Mouse (Mus musculus) 3T3-L1 (cell line): ENCODE data around the gene Zdhhc14.
"Not testable (repeated sequence)": the region's sequence is repeated elsewhere in the genome, so short reads cannot be mapped to it uniquely, and the experiment has no call there.

ENCODE experiments used
- DNase-seq: peaks from one replicate; pipeline ENCODE4 v3.0.0-alpha.2; 2015; ENCODE audit warnings: low read depth, low spot score

Gene Zdhhc14

DNA sequence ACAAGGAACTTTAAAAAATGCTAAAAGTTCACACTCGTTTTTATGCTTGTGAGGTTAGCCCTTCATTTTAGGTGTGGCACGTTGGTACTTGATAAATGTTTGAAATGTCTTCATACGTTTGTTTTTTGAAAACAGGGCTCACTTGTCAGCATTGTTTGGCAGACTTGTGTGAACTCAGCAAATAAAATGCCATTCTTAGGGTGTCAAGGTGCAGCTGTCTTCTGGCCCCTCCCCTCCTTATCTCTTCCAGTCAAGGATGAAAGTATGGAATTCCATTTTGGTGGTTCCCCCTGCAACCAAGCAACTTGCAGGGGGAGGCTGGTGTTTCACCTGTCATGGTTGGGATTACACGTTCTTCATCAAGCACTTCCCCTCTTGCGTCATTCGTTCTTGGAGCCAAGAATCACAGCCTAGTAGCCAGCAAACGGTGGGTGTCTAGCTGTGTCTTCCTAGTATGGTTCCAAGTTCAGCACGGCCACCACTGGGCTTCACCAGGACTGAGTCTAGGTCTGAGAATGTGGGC is 108.2 kb downstream of the Zdhhc14 start:
- no peak for DNase-seq

DNA sequence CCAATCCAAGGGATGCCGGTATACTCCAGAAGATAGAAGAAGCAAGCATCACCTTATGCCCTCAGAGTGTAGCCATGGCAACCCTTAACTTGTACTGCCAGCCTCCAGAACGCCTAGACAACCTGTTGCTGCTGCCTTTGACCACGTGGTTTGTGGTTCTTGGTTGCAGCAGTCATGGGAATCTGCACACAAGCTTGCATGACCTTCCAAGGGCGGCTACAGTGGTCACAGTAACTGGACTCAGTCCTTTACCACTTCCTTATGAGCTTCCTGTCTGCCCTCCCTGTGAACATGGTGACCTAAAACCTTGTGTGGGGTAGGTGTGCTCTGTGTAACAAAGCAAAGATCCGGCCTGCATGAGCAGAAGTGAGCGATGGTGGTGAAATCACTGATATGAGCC is 109.6 kb downstream of the Zdhhc14 start:
- DNase-seq, result no peak

DNA sequence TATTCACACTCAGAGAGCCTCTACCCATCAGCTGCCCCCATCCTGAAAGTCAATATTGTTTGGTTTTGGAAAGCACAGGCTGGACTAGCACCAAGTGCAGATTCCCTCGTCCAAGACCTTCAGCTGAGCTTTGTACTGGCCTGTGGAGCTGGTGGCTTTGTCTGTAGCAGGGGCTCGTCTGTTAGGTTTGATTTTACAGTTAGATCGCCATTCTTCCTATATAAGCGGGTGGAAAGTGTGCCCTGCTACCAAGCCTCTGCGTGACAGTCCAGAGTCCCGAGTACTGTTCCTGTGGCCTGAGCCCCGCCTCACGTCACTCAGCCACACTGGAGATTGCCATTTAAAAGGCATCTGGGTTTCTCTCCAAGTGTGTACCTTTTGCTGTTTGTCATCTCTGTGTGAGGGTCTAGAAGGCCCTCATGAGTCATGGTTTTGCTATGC is 113.8 kb downstream of the Zdhhc14 start:
- DNase-seq, result no peak

DNA sequence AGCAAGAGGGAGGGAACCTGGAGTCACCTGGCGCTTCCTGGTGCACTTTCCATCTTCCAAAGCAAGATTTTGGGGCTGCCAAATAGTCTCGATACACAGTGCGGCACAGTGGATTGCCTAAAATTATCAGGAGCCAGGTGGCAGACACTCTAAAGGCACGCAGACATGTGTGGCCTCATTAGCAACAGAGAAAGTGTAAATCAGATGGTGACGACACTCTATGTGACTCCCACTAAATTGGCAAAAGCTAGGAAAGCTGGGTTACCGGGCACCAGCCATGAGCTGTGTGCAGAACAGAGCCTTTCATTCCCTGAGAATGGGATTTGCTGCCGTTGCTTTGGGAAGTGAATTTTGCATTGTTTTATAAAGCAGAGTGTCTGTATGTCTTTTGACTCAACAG is 115.0 kb downstream of the Zdhhc14 start:
- DNase-seq, result no peak

DNA sequence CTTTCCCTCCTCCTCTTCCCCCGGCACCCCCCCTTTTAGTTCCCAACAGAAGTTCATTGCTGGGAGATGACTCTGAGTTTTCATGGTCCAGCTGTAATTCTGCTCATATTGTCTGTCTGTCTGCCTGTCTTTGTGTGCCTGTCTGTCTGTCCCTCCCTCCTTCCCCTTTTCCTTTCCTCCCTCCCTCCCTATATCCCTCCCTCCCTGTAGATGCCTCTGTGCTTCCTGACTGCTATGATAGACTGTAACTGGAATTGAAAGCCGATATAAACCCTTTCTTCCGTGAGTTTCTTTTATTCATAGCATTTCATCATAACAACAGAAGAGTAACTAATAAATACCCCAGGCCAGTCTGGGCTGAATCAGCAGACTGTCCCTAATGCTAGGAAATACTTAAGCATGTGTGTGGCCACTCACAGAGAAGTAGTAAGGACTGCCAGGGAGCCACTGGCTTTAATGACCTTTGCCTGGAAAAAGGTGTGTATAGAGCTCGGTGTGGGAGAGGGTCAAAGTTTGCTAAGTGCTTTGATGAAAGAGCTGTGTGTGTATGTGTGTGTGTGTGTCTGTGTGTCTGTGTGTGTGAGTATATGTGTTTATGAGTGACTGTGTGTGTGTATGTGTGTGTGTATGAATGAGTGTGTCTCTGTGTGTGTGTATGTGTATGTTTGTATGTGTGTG is 117.7 kb downstream of the Zdhhc14 start:
- DNase-seq, result no peak

DNA sequence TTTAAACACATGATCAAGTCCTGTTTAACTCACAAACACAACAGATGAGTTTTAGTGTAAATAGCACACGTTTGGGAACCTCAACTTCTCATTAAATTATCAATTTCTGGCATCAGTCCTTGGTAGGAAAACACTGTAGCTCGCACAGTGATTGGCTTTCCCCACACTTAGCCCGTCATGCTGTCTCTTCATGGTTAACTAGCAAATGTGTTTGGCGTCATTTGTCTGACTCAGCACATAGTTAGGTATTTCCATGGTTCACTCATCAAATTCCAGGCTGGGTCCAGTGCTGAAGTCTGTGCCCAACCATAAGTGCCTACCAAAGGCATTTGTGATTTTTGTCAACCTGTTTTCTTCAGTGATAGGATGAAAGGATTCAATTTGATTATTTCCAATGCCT is 119.9 kb downstream of the Zdhhc14 start:
- DNase-seq, result peak; percentile 32

DNA sequence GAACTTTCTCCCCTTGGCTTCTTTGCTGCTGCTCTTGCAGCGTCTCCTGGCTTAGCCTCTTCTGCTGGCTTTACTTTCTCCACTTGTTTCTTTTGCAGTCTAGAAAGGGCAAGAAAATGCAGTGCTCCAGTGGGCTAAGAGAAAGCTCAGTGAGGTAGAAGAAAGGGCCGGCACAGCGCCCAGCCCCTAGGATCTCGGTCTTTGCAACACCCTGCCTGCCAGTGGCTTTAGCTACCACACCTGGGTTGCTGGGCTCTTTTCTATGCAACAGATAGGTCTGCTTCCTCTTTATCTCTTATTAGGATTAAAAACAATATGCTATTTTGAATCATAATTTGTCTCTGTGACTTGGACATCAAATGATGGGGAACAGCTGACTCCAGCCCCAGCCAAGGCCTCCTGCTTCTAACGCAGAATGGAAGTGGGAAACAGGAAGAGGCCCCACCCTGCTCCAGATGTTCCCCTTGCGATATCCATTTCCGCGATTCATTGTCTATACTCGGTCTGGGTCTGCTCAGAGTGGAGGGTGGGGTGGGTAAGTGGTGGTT is 122.5 kb downstream of the Zdhhc14 start:
- DNase-seq, result no peak

DNA sequence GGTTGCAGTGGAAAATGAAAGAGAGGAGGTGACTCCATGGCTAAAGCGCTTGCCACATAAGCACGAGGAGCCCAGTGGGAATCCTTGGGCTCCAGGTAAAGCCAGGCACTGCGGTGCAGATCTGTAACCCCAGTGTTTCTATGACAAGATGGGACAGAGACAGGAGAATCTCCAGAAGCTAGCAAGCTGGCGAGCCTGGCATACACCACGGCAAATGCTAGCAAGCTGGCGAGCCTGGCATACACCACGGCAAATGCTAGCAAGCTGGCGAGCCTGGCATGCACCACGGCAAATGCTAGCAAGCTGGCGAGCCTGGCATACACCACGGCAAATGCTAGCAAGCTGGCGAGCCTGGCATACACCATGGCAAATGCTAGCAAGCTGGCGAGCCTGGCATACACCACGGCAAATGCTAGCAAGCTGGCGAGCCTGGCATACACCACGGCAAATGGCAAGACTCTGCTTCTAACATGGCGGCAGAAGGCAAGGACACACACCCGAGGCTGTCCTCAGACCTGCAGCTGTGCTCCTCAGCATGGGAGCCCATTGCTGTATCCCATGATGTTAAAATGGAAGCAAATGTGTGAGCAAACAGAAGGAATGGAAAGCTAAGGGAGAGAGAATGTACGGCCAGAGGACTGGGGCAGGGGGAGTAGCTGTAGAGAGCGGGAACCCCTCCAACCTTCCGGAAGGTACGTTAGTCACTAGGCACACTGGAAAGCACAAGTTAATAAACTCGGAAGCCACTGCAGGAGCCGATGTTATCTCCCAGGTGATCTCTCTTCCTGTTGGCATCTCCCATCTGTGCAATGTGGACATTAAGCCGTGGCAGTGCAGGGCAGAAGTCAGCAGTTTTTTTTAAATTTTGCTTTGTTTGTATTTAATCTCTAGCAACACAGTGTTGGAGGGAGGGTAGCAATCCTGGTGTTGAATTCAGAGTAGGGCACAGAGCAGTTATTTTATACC is 129.6 kb downstream of the Zdhhc14 start:
- no peak for DNase-seq

DNA sequence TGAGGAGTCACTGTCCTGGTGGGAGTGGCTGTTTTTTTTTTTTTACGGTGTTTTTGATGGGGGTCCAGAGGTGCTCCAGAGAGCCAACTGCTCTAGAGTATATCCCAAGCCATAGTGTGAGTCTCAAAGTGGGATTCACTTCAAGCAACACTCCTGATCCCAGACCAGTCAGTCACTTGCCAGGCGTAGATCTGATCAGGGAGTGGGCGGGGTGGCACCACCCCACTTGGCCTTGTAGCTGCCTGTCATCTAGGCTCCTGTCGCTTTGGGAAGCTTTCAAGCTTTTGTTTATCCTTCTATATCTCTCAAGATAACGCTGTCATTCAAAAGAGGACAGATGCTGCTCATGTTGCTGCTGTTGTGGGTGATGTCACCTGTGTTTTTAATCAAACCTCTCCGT is 130.4 kb downstream of the Zdhhc14 start:
- no peak for DNase-seq

DNA sequence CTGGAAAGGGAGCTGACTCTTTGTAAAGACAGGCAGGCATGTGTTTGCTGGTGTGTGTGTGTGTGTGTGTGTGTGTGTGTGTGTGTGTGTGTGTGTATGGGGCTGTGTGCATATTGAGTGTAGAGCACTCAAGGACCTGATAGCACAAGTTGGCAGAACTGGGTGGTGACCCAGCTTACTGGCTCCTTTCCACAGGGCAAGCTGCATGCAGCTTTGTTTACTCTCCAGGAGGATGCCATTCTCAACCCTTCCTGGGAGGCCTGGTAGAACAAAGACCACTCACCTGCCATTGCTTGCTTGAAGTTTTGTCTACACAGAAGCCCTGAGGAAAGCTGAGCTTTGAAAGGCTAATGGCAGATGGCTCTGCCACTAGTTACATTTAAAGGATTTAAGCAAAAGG is 130.8 kb downstream of the Zdhhc14 start:
- DNase-seq, result no peak

DNA sequence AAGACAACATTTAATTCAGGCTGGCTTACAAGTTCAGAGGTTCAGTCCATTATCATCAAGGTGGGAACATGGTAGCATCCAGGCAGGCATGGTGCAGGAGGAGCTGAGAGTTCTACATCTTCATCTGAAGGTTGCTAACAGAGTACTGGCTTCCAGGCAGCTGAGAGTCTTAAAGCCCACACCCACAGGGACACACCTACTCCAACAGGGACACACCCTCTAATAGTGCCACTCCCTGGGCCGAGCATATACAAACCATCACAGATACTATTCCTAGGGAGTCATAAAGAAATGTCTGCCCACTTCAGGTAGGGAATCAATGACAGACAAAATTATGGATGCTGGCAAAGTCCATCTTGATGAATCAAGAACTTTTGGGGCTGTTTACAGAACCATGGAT is 132.5 kb downstream of the Zdhhc14 start:
- DNase-seq, result not testable (repeated sequence)

DNA sequence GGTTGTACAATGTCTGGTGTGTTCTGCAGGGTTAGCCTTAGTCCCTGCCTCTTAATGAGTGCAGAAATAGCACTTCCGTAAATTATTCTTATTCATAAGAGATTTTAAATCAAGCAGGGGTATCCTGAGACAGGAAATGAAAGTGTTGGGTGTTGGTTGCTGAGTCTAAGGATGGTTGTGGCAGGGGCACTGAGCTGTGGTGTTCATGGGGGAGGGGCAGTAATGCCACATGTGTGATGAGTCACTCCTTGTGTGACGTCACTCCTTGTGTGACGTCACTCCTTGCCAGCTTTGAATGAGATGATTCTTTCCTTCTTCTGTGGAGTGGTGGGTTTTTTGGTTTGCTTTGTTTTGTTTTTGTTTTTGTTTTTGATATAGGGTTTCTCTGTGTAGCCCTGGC is 134.0 kb downstream of the Zdhhc14 start:
- DNase-seq, result no peak

DNA sequence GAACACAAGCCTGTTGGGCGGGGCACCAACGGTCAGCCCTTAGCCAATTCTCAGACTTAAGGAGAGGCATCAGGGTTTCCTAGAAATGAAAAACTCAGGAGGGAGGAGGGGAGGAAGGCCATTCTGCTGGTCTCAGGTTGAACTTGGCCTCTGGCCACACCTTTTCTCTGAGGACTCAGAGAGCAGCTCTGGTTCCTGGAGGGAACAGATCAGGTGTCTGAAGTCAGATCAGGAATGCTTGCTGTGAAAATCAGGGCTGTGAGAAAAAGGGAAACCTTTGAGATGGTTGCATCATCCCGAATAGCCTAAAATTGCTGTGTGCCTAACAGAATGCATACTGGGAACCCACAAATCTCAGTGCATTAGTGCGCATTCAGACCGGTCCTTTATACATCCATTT is 135.3 kb downstream of the Zdhhc14 start:
- DNase-seq, result no peak

DNA sequence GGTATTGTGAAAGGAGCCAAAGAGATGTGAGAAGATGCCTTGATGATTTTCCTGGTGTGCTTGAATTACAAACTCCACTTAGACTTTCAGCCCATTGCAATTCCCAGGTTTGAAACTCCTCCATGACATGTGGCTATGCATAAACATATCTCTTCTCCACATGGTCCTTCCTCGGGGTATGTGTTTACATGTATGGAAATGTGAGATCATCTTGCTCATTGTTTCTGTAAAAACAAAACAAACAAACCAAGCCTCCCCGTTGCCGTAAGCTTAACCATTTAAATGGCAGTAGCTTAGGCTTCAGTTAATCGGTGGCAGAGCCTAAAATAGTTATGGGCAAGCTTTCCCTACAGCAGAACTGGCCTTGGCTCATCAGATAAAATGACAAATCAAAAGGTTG is 137.3 kb downstream of the Zdhhc14 start:
- no peak for DNase-seq

DNA sequence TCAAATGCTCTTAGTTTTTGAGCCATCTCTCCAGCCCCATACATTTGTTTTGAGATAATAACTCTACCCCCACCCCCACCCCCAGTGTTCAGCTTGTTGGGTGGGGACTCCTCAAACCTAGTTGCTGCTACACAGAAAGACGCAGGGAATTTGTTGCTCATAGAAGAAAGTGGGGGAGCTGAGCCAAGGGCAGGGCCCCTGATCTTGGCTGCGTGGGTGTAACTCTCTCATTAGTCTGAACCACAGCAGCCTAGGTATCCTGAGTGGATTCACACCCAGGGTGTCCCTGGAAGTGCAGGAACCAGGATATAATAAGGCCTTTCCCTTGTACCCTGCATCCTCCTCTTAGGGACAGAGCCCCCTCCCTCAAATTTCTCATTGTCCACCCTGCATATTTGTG is 142.9 kb downstream of the Zdhhc14 start:
- DNase-seq, result no peak

DNA sequence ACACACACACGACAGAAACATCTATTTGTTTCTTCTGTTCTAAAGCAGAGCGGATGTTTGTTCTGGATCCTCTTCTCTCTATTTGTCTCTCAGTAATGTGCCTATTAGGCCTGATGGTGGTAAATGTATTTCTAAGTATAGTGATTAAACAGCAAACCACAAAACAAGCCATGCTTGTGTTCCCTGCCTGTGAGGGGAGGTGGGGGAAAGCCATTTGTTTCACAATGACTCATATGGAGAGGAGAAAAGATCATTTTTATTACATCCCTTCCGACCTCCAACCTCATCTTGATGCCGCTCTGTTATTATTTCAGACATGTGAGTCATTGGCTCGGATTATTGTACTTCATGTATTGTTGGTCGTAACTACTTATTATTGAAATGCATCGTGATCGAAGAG is 149.1 kb downstream of the Zdhhc14 start:
- DNase-seq, result no peak

DNA sequence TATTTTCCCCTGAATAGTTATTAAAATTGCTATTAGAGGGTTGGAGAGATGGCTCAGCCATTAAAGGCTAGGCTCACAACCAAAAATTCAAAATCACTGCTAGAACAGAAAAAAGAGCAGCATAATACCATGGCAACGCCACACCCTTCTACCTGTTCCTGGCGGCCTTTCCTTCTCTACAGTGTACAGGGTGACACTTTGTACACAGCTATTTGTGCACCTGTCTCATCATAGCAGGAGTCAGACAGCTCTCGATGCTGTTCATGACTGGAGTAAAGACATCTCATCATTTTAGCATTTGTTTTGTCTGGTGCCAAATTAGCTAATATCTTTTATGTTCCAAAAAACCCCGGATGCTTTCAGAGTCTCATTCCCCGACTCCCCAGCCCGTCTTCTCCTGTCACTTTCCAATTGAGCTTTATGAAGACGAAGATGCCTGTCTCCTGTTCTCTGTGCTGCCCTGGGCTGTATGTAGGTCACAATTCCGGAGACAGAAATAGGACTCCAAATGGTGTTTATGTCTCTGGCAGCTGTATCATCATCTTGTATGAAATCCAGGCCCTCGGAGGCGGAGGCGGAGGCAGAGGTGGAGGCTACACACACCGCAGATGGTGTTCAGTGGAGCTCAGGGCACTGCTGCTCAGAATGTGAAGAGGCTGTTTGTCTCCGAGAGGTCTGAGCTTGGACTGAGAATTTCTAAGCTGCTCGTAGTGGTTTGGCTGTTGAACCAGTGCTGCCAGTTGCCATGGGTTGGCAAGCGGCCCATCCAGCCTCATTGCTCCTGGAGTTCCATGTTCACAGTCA is 150.8 kb downstream of the Zdhhc14 start:
- DNase-seq, result no peak

DNA sequence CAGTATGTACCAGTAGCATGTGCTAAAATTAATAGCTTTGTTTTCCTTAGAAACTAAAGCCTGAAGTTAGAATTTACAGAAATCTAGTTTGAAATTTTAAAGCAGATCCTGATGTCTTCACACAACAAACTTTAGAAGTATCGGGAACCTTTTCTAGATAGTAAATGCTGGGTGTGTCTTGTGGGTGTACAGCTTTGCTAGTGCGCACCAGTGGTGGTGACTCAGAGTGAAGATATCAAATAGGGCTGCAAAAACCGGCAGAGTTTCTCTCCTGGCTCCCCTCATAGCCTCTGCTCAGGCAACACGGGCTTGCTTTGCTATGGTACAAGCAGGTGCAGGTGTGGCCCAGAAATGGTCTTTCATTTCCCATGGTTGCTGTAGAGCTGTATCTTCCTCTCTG is 157.8 kb downstream of the Zdhhc14 start:
- DNase-seq, result no peak

DNA sequence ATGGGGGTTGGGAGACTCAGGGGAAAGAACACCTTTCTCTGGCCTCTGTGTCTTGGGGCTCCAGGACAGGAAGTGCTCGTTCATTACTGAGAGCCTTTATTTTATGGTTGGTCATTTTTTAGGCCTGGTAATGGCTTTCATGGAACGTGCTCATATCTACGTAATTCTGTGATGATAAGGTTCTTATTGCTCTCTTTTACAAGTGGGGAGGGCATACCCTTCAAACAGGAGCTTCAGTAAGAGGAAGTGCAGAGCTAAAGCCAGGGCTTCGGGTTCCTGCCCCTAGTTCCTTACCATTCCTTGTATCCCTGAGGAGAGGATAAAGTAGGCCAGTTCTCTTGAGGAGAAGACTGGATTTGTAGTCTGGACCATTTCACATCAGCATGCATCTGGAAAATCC is 158.3 kb downstream of the Zdhhc14 start:
- no peak for DNase-seq

DNA sequence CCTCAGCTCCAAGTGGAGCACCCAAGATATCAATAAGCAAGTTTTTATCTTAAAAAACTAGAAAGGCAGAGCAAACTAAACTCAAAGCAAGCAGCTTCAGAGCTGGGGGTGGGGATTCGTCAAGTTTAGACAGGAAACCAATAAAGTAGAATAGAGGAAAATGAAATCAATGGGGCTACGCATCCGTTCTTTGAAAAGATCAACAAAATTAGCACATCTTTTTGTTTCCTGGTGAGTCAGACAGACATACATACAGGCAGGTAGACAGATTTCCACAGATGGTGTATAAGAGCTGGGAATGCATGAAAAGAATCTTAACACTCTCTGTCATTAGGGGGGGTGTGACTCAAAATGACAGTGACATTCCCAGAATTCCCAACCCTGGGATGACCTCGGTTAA is 159.2 kb downstream of the Zdhhc14 start:
- DNase-seq, result no peak

DNA sequence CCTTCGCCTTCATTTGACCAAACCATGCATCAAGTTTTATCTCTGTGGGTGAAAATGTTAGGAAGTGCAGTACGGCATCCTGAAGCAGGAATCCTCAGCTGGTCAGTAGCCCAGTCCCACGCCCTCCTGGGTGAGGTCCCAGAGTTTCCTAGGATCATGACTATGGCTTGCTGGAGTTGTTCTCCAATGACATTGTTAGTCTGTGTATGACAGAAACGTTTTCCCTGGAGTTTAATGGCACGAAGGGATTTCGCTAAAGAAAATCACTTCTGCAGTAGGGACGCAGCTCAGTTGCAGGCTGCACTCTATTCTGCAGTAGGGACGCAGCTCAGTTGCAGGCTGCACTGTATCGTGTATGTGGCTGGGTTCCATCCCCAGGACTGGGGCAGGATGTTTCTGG is 161.6 kb downstream of the Zdhhc14 start:
- no peak for DNase-seq

DNA sequence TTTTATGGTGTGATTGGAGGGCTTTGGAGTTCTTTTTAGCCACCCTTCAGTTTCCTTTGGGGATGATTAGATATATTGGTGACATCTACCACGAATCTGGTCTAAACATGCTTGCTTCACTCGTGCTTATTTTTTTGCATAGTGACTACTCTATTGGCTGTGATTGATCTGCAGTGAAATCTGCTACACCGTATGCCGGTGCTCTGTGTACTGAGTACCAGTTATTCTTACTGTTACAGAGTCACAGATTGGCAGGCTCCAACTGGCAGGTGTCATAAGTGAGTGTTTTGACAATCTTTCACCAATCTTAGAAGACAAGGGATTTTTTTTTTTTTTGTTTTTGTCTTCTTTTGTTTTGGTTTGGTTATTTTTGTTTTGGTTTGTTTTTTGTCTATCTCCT is 163.2 kb downstream of the Zdhhc14 start:
- DNase-seq, result no peak
